Mouse (Mus musculus) liver (tissue): ENCODE results near the gene Srgap1.

Experiments used
- DNase-seq: peaks from one replicate; pipeline ENCODE4 v3.0.0-alpha.2; 2020; ENCODE audit warnings: mixed read lengths

Srgap1 gene

GRCm38 (mm10) chr10:121961121-121961893, 85.8 kb downstream of the Srgap1 start:
- DNase-seq = no peak

- no peak for DNase-seq
Observed at GRCm38 (mm10) chr10:121958741-121959140, 88.4 kb downstream of the Srgap1 start.

DNA sequence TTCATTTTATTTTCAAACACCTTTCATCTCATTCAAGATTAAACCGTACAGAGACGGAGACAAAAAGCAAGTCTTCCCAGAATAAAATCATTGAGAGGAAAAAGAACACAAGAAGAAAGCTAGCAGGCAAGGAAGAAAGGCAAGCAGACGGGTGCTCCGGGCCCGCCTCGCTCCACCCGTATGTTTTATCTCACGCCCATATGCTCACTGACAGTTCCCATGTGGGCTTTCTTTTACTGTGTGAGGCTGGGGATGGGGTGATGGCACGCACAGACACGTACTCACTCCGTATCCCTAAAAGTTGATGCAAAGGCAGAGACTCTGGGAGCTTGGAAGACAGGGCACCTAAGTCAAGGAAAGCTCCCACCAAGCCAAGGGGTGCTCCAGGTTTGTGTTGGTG, 90.6 kb downstream of the Srgap1 start:
- no peak for DNase-seq

DNA sequence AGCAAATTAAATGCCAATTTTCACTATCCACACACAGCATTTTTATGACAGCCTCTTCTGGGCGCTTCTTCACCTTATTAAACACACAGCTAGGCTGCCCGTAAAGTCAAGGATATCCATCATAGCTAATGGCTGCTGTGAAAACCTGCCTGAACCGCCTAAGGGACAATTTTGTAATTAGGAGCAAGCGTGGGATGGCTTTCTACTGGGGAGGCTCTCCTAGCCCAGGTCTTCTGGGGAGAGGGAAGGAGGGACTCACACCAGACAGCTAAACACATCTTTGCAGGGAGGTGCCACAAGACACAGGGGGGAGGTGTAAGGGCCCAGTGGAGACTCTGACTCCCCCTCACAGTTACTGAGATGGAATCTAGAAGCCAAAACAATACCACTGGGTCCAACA, 91.4 kb downstream of the Srgap1 start:
- DNase-seq = no peak

GRCm38 (mm10) chr10:121954877-121955276, 92.2 kb downstream of the Srgap1 start:
- no peak for DNase-seq

- DNase-seq = no peak
Observed at GRCm38 (mm10) chr10:121953041-121953440, 94.1 kb downstream of the Srgap1 start.

DNA sequence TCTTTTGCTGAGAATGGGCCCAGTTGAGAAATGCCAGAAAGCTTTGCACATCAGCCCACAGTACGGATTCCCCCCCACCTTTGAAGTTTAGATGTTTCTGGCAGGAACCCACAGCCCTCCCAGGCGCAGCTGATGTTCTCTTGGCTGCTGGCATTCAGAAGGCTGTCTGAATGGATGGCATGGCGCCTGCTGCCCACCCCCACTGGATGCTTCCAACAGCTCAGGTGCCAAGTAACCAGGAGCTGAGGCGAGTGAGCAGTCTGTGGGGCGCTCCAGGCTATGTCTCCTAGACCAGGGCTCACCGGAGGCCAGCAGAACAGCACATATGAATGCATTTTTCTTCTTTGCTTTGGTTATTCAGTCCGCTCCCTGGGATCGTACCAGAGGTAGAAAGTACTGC, 100.9 kb downstream of the Srgap1 start:
- DNase-seq = no peak

DNA sequence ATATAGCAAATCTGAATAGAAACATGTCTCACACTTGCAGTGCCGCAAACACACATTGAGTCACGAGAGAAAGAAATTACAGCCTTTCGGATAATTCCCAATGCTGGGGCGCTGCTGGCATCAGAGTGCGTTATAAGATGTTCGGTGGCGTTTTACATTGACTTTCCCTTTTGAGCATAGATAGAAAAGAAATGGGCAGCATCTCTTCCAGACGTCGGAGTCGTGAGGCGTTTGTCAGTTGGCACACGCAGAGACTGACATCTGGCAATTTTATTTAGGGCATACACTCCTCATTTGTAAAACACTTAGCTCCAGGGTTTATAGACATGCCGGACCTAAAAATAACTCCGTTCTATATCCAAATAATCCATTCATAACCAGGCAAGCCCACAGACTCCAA, 115.2 kb downstream of the Srgap1 start:
- DNase-seq = no peak

DNA sequence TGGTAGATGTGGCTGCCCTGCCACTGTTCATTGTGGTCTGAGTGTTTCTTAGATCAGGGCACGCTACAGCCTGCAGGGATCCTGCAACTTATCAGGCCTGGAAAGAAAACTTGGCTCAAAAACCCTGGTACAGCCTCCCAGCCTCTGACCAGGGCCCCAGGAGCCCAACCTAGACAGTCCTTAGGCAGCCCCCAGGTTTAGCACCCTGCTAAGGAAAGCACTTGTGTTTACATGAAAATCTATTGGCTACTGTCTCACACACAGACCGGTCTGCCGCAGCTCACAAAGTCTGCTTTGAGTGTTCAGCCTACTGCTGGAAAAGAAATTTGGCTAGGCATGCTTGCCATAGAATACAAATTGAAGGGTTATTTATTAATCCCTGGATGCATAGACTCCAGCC, 121.0 kb downstream of the Srgap1 start:
- DNase-seq = no peak

GRCm38 (mm10) chr10:121919016-121919415, 128.1 kb downstream of the Srgap1 start:
- no peak for DNase-seq

- no peak for DNase-seq
Observed at GRCm38 (mm10) chr10:121918579-121918978, 128.5 kb downstream of the Srgap1 start.

- no peak for DNase-seq
Observed at GRCm38 (mm10) chr10:121915530-121915929, 131.6 kb downstream of the Srgap1 start.

DNA sequence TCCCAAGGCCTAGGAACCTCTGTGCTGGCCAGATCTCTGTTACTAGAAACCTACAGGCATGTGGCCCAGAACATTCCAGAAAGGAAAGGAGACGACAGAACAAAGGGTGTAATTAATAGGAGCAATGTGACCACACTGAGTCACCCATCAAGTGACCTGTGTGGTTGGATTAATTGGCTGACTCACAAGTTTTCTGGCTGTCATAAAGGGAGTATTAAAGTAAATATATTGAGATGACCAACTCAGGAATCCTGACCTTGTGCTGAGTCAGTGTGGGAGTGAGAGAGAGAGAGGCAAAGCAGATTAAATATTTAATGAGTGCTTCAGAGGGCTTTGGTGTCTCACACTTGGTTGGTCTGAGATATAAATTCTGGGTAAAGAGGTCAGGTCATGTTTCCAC, 143.0 kb downstream of the Srgap1 start:
- DNase-seq = no peak

GRCm38 (mm10) chr10:121902651-121903050, 144.5 kb downstream of the Srgap1 start:
- no peak for DNase-seq

DNA sequence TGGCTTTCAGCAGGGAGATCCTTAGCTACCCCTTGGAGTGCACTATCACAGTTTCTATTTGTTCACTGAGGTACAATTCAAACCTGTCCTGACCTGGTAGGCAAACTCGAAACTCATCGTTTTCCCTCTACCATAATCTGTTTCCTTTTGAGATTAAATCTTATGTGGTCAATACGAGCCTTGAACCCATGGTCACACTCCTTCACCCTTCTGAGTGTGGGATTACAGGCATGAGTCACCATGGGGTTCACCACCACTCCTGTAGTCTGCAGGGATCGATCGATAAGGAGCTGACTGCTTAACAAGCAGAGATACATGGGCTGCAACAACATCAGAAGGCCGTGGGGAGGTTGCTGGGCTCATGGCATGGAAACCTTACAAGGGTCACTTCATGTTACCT, 146.3 kb downstream of the Srgap1 start:
- no peak for DNase-seq

DNA sequence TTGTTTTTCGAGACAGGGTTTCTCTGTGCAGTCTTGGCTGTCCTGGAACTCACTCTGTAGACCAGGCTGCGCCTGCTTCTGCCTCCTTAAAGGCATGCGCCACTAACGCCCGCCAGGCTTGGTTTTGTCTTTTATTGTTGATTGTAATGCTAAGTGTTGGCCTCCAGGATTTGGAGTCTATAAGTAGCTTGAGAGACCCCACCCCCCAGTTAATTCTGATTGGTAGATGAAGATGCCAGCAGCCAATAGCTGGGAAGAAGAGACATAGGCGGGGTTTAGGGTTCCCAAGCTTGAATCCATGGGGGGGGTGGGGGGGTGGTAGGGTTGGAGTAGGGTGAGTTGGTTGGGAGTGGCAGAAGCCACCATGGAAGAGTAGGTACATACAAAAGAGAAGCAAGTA, 147.4 kb downstream of the Srgap1 start:
- DNase-seq = no peak

GRCm38 (mm10) chr10:121897835-121898370, 149.2 kb downstream of the Srgap1 start:
- no peak for DNase-seq

GRCm38 (mm10) chr10:121891390-121892067, 155.6 kb downstream of the Srgap1 start:
- DNase-seq = no peak

DNA sequence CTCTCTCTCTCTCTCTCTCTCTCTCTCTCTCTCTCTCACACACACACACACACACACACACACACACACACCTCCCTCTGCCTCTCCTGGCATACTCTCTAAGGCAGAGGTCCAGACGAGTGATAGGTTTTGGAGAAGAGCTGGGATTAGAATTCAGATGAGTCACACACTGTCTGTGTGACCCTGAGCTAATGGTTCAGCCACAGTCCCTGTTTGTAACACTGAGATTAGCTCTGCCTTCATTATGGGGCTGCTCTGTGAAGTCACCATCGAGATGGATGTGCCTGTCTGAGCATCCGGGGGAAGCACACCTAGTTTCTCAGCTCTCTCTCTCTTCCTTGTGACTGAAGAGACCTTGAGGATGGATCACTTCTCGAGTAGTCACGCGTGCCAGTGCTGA, 157.1 kb downstream of the Srgap1 start:
- DNase-seq = no peak

DNA sequence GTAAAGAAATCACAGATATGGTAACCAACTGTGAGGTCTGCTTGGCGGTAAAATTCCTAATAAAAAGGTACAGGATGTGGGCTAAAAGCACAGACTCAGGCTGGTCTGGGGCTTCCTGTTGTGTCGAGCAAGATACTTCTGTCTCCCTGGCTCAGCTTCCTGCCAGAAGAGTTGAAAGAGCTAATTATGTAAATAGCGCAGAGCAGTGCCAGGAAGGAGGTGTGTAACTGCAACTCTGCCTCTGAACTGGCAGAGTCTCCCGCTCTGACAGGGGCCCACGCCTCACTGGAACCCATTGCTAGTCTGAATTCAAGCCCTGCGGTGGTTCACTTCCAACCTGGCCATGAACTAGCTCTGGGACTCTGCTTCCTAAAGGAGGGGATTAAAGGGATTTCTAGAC, 160.3 kb downstream of the Srgap1 start:
- DNase-seq = peak; percentile 4

DNA sequence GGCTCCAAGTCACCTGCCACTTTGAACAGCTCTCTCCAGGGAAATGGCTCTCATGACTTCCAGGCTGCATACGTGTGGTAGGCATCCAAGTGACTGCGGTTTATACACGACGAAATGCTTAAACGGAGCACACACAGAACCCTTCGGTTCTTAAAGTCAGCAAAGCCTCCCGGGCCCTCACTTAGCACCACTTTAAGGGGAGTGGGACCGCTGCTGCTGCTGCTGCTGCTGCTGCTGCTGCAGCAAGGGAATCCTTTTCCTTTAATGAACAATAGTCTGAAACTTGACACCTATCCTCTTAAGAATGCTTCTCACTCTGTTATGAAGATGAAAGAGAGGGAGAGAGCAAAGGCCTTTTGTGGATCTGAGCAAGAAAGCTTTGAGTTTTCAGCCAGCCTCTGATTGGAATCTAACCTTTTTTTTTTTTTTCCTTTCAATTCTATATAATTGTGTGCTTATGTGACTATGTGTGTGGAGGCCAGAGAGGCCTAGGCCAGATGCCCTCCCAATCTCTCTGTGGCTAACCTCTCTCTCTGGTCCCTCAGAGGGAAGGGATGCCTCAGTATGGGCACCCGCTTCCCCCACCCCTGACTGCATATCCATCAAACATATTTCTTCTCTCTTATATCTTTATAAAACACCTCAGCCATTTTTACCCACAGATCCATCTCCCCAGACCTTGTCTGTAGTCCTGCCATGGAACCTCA, 161.4 kb downstream of the Srgap1 start:
- DNase-seq = no peak

DNA sequence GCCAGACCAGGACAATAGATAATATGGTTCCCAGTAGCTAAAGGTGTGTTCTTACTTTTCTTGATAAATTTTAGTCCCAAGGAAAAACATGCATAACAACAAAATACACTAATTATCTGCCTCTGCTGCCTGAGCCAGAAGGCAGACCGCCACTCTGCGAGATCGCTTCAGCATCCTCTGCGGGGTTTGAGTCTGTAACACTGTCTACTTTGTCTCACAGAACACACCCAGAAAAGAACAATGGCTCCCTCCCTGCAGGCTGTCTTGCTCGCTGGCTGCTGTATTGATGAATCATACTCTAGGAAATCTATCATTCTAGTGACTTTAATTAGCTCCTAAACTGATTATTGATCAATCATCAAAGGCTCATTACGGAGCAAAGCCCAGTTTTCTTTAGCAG, 164.7 kb downstream of the Srgap1 start:
- DNase-seq = no peak

GRCm38 (mm10) chr10:121878855-121879254, 168.3 kb downstream of the Srgap1 start:
- no peak for DNase-seq

GRCm38 (mm10) chr10:121877906-121878305, 169.2 kb downstream of the Srgap1 start:
- no peak for DNase-seq
